Mouse (Mus musculus): Measurements from ENCODE around the gene Prkaa2. TPM values are rescaled to one million over a fixed set of nuclear protein-coding genes. Genes with fewer than 3 reads are reported as not detected.

Prkaa2 gene
- total RNA-seq, 2 experiments from 2014 or later = 0.04 TPM; not detected in 1

DNA sequence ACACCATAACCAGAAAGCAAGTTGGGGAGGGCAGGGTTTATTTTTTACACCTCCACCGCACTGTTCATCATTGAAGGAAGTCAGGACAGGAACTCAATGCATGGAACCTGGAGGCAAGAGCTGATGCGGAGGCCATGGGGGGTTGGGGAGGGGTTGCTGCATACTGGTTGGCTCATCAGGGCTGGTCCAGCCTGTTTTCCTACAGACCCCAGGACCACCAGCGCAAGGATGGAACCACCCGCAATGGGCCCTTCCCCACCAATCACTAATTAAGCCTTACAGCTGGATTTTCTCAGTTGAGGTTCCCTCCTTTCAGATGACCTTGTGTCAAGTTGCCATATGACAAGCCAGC is 970 bp upstream of the Prkaa2 start:
- no peak for ATAC-seq (replicated peaks; ENCODE audit: low FRiP score, low TSS enrichment, poor library complexity, severe bottlenecking)

GRCm38 (mm10) chr4:105109990-105110683 is 447 bp upstream of the Prkaa2 start:
- peak; percentile 9; the same call in 1 of the 2 replicates for ATAC-seq (replicated peaks; ENCODE audit: low FRiP score, low TSS enrichment, poor library complexity, severe bottlenecking)

GRCm38 (mm10) chr4:105108641-105109198 is 970 bp downstream of the Prkaa2 start:
- no peak for ATAC-seq (replicated peaks; ENCODE audit: low FRiP score, low TSS enrichment, poor library complexity, severe bottlenecking)

DNA sequence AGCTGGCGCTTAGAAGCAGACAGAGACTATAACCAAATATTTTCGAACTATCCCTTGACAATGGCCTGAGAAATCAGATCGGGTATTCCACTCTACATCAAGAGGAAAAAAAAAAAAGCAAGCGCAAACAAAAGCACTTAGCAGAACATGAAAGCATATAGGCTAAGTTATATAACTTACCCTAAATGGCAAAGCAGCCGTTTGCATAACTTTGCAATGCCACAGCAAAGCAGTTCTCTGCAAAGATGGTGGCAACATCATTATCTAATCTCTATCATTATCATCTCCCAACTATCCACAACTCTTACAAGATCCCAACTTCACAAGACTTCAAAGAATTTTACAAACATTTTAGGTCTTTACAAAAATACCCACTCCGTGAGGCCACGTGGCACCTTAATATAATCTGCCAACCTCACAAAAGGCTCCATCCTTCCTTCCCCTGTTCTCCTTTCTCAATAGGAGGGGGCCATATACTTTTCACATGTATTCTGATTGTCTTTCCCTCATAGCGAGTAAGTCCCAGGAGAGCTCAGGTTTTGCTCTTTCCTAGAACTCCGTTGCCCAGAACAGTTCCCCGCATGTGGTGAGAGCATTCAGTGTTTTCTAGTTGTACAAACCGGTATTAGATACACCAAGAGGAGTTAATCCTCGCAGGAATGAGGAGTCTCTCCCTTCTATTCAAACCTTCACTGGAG is 1.6 kb downstream of the Prkaa2 start:
- ATAC-seq (replicated peaks; ENCODE audit: low FRiP score, low TSS enrichment, poor library complexity, severe bottlenecking) = no peak

DNA sequence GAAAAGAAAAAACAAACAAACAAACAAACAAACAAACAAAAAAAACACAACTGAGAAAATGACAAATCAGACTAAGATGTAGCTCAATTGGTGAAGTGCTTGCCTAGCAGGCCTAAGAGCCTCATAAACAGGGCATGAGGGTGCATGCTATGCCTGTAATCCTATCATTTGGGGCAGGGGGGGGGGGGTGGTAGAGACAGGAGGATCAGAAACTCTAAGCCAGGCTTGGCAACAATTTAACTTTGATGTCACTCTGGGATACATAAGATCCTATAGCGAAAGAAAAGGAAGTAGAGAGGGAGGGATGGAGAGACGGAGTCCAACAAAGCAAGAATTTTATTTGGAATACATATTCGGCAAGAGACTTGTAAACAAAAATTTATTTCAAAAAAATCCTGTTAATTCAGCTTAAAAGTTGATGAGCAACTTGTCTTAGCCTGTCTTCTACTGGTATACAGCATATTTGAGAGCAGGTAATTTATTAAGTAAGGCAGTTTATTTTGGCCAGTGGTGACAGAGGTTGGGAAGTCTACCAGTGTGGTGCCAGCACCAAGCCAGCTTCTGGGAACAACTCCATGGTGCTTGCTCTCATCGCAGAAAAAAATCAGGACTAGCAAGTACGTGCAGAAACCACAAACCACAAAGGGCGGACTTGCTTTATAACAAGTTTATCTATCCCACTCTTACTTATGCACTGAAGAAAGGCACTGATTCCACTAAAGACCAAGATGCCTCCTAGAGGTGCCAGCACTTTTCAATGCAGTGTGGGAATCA is 5.4 kb downstream of the Prkaa2 start:
- ATAC-seq (replicated peaks; ENCODE audit: low FRiP score, low TSS enrichment, poor library complexity, severe bottlenecking) = no peak

DNA sequence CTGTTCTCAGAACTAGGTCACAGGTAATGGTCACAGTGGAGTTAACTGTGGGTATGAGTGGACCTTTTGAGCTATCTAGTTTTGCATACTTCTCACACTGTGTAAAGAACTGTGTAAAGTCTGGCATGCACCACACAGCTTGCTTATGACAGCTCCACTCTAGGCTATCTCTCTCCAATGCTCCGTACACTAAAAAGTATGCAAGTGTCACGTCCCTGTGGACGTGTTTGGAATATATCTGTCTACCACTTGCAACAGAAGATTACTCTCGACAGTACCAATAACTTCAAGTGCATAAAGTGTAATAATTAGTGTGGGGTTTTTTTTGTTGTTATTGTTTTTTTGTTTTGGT is 8.4 kb downstream of the Prkaa2 start:
- no peak for ATAC-seq (replicated peaks; ENCODE audit: low FRiP score, low TSS enrichment, poor library complexity, severe bottlenecking)

GRCm38 (mm10) chr4:105100508-105101336 is 9.0 kb downstream of the Prkaa2 start:
- ATAC-seq (replicated peaks; ENCODE audit: low FRiP score, low TSS enrichment, poor library complexity, severe bottlenecking) = no peak

- no peak for ATAC-seq (replicated peaks; ENCODE audit: low FRiP score, low TSS enrichment, poor library complexity, severe bottlenecking)
Measured at GRCm38 (mm10) chr4:105098660-105099059, 11.0 kb downstream of the Prkaa2 start.

- ATAC-seq (replicated peaks; ENCODE audit: low FRiP score, low TSS enrichment, poor library complexity, severe bottlenecking) = no peak
Measured at GRCm38 (mm10) chr4:105098158-105098557, 11.5 kb downstream of the Prkaa2 start.

GRCm38 (mm10) chr4:105095316-105095715 is 14.4 kb downstream of the Prkaa2 start:
- ATAC-seq (replicated peaks; ENCODE audit: low FRiP score, low TSS enrichment, poor library complexity, severe bottlenecking) = no peak

- ATAC-seq (replicated peaks; ENCODE audit: low FRiP score, low TSS enrichment, poor library complexity, severe bottlenecking) = no peak
Measured at GRCm38 (mm10) chr4:105093951-105094350, 15.7 kb downstream of the Prkaa2 start.

DNA sequence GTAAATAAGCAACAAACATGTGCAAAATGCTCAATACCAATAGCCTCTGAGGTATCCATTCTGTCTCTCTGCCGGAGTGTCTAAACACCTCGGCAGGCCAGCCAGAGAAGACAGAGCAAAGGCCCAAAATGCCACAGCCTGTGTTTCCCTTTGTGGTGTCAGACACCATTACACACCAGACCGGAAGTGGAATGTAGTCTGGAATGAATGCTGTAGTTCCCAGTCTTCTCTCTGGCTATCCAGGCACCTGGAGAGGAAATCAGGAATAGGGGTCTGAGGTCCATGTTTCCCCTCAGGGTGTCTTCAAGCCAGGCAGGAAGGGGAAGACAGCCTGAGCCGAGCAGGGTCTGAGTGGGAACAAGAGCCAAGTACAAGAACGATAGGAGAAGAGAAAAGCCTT is 19.3 kb downstream of the Prkaa2 start:
- ATAC-seq (replicated peaks; ENCODE audit: low FRiP score, low TSS enrichment, poor library complexity, severe bottlenecking) = no peak

GRCm38 (mm10) chr4:105089386-105089785 is 20.3 kb downstream of the Prkaa2 start:
- ATAC-seq (replicated peaks; ENCODE audit: low FRiP score, low TSS enrichment, poor library complexity, severe bottlenecking) = no peak

GRCm38 (mm10) chr4:105088671-105089070 is 21.0 kb downstream of the Prkaa2 start:
- ATAC-seq (replicated peaks; ENCODE audit: low FRiP score, low TSS enrichment, poor library complexity, severe bottlenecking) = no peak

DNA sequence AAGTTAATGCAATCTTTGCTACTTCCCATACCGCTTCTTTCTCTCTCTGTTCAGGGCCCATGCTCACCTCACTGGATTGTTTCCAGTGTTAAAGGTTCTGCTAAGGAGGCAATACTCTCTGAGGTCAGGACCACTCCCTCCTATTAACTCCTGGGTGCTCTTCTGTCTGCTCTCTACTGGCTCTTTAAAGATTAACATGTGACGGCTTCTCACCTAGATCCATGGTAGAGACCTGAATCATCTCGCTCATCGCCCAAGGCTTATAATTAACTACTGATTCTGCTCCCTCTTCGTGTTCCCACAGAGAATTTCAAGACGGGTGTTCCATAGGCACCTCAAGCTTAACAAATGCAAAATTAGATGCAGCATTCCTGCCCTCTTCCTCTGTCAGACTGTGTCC is 33.5 kb downstream of the Prkaa2 start:
- no peak for ATAC-seq (replicated peaks; ENCODE audit: low FRiP score, low TSS enrichment, poor library complexity, severe bottlenecking)

GRCm38 (mm10) chr4:105071761-105072427 is 37.8 kb downstream of the Prkaa2 start:
- ATAC-seq (replicated peaks; ENCODE audit: low FRiP score, low TSS enrichment, poor library complexity, severe bottlenecking) = no peak

- ATAC-seq (replicated peaks; ENCODE audit: low FRiP score, low TSS enrichment, poor library complexity, severe bottlenecking) = peak; percentile 52; the same call in 1 of the 2 replicates
Measured at GRCm38 (mm10) chr4:105070982-105071381, 38.7 kb downstream of the Prkaa2 start.

GRCm38 (mm10) chr4:105051291-105051690 is 58.4 kb downstream of the Prkaa2 start:
- no peak for ATAC-seq (replicated peaks; ENCODE audit: low FRiP score, low TSS enrichment, poor library complexity, severe bottlenecking)

GRCm38 (mm10) chr4:105050041-105050440 is 59.6 kb downstream of the Prkaa2 start:
- ATAC-seq (replicated peaks; ENCODE audit: low FRiP score, low TSS enrichment, poor library complexity, severe bottlenecking) = no peak
